Mouse (Mus musculus) left cerebral cortex, adult 11 months (tissue): ENCODE measurements around the gene Spock3.
"Not testable (repeated sequence)": the region's sequence is repeated elsewhere in the genome, so short reads cannot be mapped to it uniquely, and the experiment has no call there.

Experiments used
- DNase-seq: peaks from one replicate; pipeline ENCODE4 v3.0.0; 2022; ENCODE audit warnings: low spot score

The Spock3 gene

GRCm38 (mm10) chr8:62950709-62951108 is at the start of gene Spock3:
TSS of gene Spock3 (plus strand) at chr8:62951009.
- no peak for DNase-seq

DNA sequence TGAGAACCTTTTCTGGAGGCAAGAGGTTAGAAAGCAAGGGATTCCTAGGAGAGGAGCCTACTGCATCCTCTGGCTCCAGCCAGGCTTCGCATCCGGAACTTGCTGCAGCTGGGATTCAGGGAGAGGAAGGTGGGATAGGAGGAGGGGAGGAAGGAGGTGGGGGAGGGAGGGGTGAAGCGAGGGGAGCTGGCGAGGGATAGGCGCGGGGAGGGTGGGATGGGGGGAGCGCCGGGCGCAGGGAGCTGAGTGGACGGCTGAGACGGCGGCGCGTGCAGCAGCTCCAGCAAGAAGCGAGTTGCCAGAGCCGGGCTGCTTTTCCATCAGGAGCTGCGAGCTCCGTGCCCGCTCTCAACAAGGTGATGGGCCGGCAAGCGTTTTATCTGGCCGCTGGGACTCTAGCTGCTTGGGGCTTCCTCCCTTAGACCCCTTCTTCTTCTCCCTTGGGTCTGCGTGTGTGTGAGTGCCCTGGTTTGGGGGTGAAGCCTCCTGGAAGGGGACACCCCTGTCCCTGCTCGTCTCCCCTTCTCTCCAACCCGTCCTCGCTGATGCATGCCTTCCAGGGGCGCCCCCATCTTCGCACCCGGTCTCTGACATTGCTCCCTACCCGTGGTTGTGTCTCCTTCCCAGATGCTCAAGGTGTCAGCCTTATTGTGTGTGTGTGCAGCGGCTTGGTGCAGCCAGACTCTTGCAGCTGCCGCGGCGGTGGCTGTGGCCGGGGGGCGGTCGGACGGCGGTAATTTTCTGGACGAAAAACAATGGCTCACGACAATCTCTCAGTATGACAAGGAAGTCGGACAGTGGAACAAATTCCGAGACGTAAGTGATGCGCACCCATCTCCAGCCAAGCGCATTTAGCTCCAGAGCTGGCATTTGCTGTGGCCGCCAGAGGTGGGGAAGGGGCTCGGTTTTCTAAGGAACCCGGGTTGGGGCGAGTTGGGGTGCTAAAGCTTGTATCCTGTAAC is 645 bp downstream of the Spock3 start:
- peak; percentile 19 for DNase-seq

- DNase-seq = peak; percentile 14
Observed at GRCm38 (mm10) chr8:62952481-62952880, 1.7 kb downstream of the Spock3 start.

- DNase-seq = no peak
Observed at GRCm38 (mm10) chr8:62962608-62963007, 11.8 kb downstream of the Spock3 start.

DNA sequence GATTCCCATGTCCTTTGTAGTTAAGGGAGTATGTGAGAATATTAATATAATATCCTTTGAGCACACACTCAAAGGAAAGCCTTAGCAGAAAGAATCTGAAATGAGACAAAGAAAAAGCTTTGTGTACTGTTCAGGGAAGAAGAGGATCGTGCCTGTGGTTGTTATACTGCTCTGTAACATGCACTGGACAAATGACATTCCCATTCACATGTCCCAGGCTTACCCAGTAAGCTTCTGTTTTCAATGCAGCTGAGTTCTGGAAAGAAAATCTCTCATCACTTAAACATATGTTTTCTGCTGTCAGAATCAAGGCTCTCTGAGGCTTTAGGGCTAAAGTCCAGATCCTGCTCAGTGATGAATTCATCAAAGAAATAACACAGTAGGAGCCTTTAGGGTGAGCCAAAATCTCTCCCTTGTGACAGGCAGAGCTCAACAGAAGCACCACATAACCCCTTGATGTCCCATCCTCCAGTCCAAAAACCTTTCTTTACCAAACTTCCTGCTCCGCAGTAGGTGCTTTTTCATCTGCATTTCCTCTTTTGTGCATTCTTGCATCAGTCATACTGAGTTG is 19.1 kb downstream of the Spock3 start:
- no peak for DNase-seq

GRCm38 (mm10) chr8:63088984-63089383 is 138.2 kb downstream of the Spock3 start:
- DNase-seq = no peak

DNA sequence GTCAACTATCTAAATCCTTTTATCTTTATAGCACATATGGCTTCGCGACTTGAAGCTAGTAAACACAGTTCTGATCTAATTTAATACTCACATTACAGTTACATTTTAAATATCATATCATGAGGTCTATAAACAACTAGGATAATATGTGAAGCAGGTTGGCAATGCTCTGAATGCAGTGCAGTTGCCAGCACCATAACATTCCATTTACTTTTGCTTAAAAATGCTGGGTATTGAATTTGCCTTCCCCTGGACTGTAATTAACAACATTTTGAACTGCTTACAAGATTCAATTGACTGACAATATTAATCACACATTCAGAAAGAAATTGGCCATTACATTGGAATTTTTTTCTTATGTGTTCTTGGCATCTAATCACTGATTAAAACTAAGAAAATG is 147.4 kb downstream of the Spock3 start:
- no peak for DNase-seq

DNA sequence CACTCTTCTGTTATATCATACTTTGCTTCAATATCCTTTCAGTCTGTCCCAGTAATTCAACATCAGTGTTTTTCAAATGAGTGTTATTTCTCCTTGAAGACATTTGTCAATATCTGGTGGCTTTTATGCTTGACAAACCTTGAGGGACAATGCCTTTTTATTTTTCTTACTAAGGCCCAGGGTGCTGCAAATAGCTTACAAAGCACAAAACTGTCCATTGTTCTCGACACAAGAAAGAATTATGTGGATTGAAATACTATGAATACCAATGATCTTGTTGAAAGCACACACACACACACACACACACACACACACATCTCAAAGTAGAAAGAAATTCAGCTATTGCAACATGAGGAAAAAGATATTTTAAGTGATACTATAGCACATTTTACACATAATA is 159.0 kb downstream of the Spock3 start:
- peak; percentile 16 for DNase-seq

DNA sequence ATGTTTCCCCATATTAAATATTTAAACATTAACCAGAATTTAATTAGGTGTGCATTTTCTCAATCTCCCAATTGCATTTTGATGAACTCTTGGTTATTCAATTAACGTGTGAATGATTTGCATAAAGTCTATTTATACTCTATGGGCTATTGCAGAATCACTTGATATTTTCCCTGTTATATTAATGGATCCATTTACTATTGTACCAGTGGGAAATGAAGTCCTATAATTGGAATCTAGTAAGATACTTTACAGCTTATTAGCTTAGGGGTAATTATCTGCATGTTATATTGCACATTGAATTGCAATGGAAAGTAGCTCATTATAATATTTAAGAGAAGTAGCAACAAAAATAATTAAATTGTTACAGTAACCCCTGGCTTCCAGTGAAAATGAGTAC is 162.1 kb downstream of the Spock3 start:
- no peak for DNase-seq

GRCm38 (mm10) chr8:63120508-63120907 is 169.7 kb downstream of the Spock3 start:
- no peak for DNase-seq

DNA sequence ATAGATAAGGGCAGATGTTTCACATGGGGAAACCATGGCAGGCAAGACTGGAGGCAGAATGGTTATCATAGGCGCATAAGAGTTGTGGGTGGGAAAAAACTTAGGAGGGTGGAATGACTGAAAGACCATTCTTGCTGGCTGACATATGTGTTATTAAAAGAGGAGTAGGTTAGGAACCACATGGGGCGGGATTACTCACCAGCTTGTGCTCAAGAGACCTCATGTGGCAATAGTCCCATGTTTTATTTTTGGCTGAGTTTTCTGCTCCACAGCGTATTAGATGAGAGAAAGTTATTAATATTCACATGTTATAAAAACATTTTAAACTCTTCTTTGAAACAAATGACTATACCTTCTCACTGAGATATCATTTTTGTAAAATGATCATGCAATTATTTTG is 184.6 kb downstream of the Spock3 start:
- no peak for DNase-seq

DNA sequence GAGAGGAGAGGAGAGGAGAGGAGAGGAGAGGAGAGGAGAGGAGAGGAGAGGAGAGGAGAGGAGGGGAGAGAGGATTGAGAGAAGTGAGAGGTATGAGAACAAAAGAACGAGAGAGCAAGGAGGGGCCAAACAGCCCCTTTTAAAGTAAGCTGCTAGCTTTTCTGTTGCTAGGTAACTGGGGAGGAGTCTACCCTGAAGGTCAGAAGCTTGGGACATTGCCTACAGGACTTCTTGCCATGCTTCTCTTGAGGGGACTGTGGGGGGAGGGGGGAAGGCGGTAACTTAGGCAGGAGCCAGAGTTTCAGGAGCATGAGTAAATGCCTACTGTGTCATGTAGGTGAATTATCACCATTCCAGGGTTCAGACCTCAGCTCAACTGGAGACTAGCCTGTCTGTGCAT is 213.1 kb downstream of the Spock3 start:
- DNase-seq = not testable (repeated sequence)

GRCm38 (mm10) chr8:63165326-63165725 is 214.5 kb downstream of the Spock3 start:
- no peak for DNase-seq

DNA sequence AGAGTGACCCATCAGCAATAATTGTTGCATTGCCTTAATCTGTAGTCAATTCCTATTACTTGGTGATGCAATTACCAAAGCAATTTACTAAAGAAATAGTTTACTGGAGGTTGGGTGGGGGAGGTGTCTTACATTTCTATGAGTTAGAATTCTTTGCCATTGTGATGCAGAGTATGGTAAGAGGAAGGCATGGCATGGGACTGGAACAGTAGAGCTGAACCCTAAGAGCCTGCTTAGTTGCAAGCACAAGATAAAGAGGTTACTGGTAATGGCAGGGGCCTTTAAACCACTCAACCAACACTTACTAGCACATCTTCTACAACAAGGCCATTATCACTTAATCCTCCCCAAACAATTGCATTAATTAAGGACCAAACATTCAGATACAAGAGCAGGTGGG is 219.1 kb downstream of the Spock3 start:
- no peak for DNase-seq

- DNase-seq = no peak
Observed at GRCm38 (mm10) chr8:63181272-63181671, 230.5 kb downstream of the Spock3 start.

DNA sequence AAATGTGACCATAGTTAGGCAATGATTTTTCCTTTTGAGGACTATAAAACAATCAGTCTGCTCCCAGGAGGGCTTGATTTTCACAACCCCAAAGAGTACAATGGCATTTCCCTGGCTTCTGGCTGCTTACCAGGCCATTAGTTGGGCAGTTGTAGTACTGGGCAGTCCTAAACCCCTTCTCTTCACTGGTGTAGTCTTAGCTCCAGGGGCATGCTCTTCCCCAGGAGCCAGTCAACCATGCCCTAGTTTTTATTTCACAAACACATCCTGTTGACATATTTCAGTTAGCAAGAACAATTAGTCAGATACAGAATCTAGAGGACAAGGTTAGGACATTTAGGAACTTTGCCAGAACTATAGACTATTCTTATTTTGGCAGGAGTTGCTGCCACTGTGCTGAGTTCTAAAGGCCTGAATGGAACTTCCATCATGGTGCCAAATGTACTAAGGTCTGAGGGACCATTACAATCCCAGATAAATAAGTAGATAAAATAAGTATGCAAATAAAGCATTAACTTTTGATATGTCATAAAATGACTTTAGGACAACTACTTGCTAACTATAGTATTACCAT is 308.1 kb downstream of the Spock3 start:
- DNase-seq = no peak

DNA sequence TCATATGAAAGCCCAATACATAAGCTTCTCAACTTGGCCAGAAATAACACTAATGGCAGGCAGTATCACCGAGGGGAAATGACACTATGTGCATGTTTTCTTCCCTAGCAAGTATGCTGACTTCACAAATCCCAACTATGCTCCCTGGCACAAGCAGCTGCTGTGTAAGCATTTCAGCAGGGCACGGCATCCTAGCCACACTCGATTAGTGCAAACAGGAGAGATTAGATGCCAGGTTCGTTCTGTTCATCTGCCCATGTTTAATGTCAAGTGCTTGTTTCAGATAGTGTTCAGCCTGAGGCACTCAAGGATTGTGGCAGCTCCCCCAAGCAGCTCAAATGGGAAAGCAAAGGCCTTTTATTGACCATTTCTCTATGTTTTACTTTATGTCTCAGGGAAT is 311.7 kb downstream of the Spock3 start:
- DNase-seq = no peak

DNA sequence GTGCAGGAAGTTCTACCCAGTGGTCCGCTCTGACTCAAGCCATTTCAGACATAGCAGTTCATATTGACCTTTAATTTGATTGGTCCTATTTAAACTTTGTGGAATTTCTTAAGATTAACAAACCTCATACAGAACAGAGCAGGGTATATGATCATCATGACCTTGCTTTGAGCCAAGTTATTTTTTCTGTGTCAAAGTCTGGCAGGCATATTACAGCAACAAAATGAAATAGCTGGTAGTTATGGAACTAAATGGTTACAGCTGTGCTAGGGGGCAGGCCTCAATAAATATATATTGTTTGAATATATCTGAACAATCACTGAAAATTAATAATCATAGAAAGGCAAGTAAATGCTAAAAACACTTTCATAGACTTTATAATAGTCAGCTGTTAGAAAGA is 384.6 kb downstream of the Spock3 start:
- DNase-seq = no peak

- DNase-seq = no peak
Observed at GRCm38 (mm10) chr8:63368580-63368979, 417.8 kb downstream of the Spock3 start.

GRCm38 (mm10) chr8:63397659-63398058 is 446.9 kb downstream of the Spock3 start:
- DNase-seq = no peak
